Mouse (Mus musculus): ENCODE data around the gene Ldlrad3. TPM values are rescaled to one million over a fixed set of nuclear protein-coding genes. Genes with fewer than 3 reads are reported as not detected.

Ldlrad3 gene
- polyA plus RNA-seq, 1 experiment, result 1.5 TPM

Other genes with a start within 250 kb of the Ldlrad3 start
- gene Trim44, start 221.4 kb upstream of the Ldlrad3 start, polyA plus RNA-seq (2012; rRNA removed), result 4.3 and 6.5 TPM in 2 replicates